Mouse (Mus musculus) MEL (cell line): ENCODE measurements around the gene Cd70. TPM values are rescaled to one million over a fixed set of nuclear protein-coding genes. Genes with fewer than 3 reads are reported as not detected.

Experiments
- DNase-seq: peaks from one replicate; pipeline ENCODE4 v3.0.0; 2011; ENCODE audit warnings: low read depth, low spot score
- H3K27ac ChIP-seq: 2 replicates; pipeline ENCODE4 v1.5.1; 2012; ENCODE audit warnings: low read depth, mild to moderate bottlenecking, control low read depth, low read length, moderate library complexity; ENCODE audit not compliant: control insufficient read depth
- H3K27me3 ChIP-seq, 2 experiments: fragments of 150-350 bp in 1 of 2; sonication (generic) in 1 of 2; 2 replicates each; pipeline ENCODE4 v1.6.1; 2012; ENCODE audit warnings: low read length in 2 of 2, mild to moderate bottlenecking in 2 of 2, improper control_type of control experiment in 1 of 2, moderate library complexity in 1 of 2; ENCODE audit not compliant: insufficient read depth in 2 of 2, control insufficient read depth in 1 of 2
- H3K36me3 ChIP-seq, 2 experiments: 2 replicates each; pipeline ENCODE4 v1.6.1; 2012 to 2014; ENCODE audit warnings: low read length in 2 of 2, improper control_type of control experiment in 1 of 2, inconsistent platforms in 1 of 2, mild to moderate bottlenecking in 1 of 2; ENCODE audit not compliant: insufficient read depth in 2 of 2, control insufficient read depth in 1 of 2
- H3K4me1 ChIP-seq, 2 experiments: fragments of 150-350 bp in 1 of 2; sonication (generic) in 1 of 2; 2 replicates each; pipeline ENCODE4 v1.6.1; 2012; ENCODE audit warnings: low read length in 2 of 2, improper control_type of control experiment in 1 of 2, mild to moderate bottlenecking in 1 of 2; ENCODE audit not compliant: insufficient read depth in 2 of 2, control insufficient read depth in 1 of 2
- H3K4me3 ChIP-seq, 2 experiments: fragments of 150-350 bp in 1 of 2; sonication (generic) in 1 of 2; 2 replicates each; pipeline ENCODE4 v1.5.1; 2012; ENCODE audit warnings: low read depth in 2 of 2, low read length in 2 of 2, mild to moderate bottlenecking in 2 of 2, moderate library complexity in 2 of 2, control low read depth in 1 of 2, improper control_type of control experiment in 1 of 2; ENCODE audit not compliant: control insufficient read depth in 1 of 2, insufficient read depth in 1 of 2
- H3K79me2 ChIP-seq: 2 replicates; pipeline ENCODE4 v1.6.1; 2012; ENCODE audit warnings: mild to moderate bottlenecking, low read length, moderate library complexity; ENCODE audit not compliant: control insufficient read depth, poor library complexity, insufficient read depth
- H3K9ac ChIP-seq: 2 replicates; pipeline ENCODE4 v1.6.1; 2012; ENCODE audit warnings: low read depth, mild to moderate bottlenecking, control low read depth, low read length, moderate library complexity; ENCODE audit not compliant: control insufficient read depth, poor library complexity, severe bottlenecking
- H3K9me3 ChIP-seq: fragments of 150-350 bp; sonication (generic); replicated peaks from 2 replicates; pipeline ENCODE4 v1.6.1; 2012; ENCODE audit warnings: mild to moderate bottlenecking, low read length, improper control_type of control experiment, moderate library complexity; ENCODE audit not compliant: insufficient read depth
- CTCF ChIP-seq, 3 experiments: IDR thresholded peaks in 2 of 3; conservative IDR thresholded peaks in 1 of 3; 2 replicates each; pipeline ENCODE4 v1.5.1; 2011 to 2012; ENCODE audit warnings: low read length in 3 of 3, low read depth in 2 of 3, mild to moderate bottlenecking in 2 of 3, improper control_type of control experiment in 1 of 3, inconsistent platforms in 1 of 3, mixed read lengths in 1 of 3, moderate library complexity in 1 of 3; ENCODE audit not compliant: control insufficient read depth in 1 of 3, insufficient read depth in 1 of 3, poor library complexity in 1 of 3, severe bottlenecking in 1 of 3
- E2F4 ChIP-seq: IDR thresholded peaks from 2 replicates; pipeline ENCODE4 v1.6.1; 2011; ENCODE audit warnings: low read depth, low read length, improper control_type of control experiment, borderline replicate concordance
- EP300 ChIP-seq, 2 experiments: IDR thresholded peaks; 2 replicates each; pipeline ENCODE4 v1.6.1; 2011; ENCODE audit warnings: improper control_type of control experiment in 2 of 2, low read length in 2 of 2, low read depth in 1 of 2, mild to moderate bottlenecking in 1 of 2
- GABPA ChIP-seq: IDR thresholded peaks from 2 replicates; pipeline ENCODE4 v1.6.1; 2012; ENCODE audit warnings: low read depth, mild to moderate bottlenecking, inconsistent platforms, low read length, improper control_type of control experiment, moderate library complexity
- GATA1 ChIP-seq: IDR thresholded peaks from 2 replicates; pipeline ENCODE4 v1.6.1; 2011; ENCODE audit warnings: low read depth, low read length, improper control_type of control experiment
- MXI1 ChIP-seq: IDR thresholded peaks from 2 replicates; pipeline ENCODE4 v1.6.1; 2011; ENCODE audit warnings: mild to moderate bottlenecking, low read depth, low read length, improper control_type of control experiment
- MYC ChIP-seq: IDR thresholded peaks from 2 replicates; pipeline ENCODE4 v1.6.1; 2011; ENCODE audit warnings: low read depth, mild to moderate bottlenecking, low read length, improper control_type of control experiment, moderate library complexity
- RAD21 ChIP-seq: IDR thresholded peaks from 2 replicates; pipeline ENCODE4 v1.6.1; 2011; ENCODE audit warnings: mild to moderate bottlenecking, low read depth, low read length, improper control_type of control experiment
- RCOR1 ChIP-seq: IDR thresholded peaks from 2 replicates; pipeline ENCODE4 v1.6.1; 2012; ENCODE audit warnings: low read depth, mild to moderate bottlenecking, inconsistent platforms, low read length, improper control_type of control experiment
- SIN3A ChIP-seq: IDR thresholded peaks from 2 replicates; pipeline ENCODE4 v1.6.1; 2012; ENCODE audit warnings: low read length, improper control_type of control experiment, inconsistent platforms
- SMC3 ChIP-seq: IDR thresholded peaks from 2 replicates; pipeline ENCODE4 v1.6.1; 2011; ENCODE audit warnings: low read depth, low read length, improper control_type of control experiment
- TAL1 ChIP-seq: IDR thresholded peaks from 2 replicates; pipeline ENCODE4 v1.6.1; 2012; ENCODE audit warnings: mild to moderate bottlenecking, inconsistent platforms, low read length, moderate library complexity, mixed read lengths
- TBP ChIP-seq: IDR thresholded peaks from 2 replicates; pipeline ENCODE4 v1.8.0; 2011; ENCODE audit warnings: low read depth, low read length, improper control_type of control experiment
- TCF12 ChIP-seq: IDR thresholded peaks from 2 replicates; pipeline ENCODE4 v1.6.1; 2014; ENCODE audit warnings: low read depth, mild to moderate bottlenecking, inconsistent platforms, low read length, improper control_type of control experiment, moderate library complexity
- ZC3H11A ChIP-seq: IDR thresholded peaks from 2 replicates; pipeline ENCODE4 v1.6.1; 2012; ENCODE audit warnings: low read depth, mild to moderate bottlenecking, inconsistent platforms, low read length, improper control_type of control experiment
- ZKSCAN1 ChIP-seq: IDR thresholded peaks from 2 replicates; pipeline ENCODE4 v1.6.1; 2012; ENCODE audit warnings: low read depth, mild to moderate bottlenecking, inconsistent platforms, low read length, improper control_type of control experiment, moderate library complexity
- polyA plus RNA-seq, 2 experiments: library from polyadenylated mRNA; stranded (reverse) in 1 of 2; unstranded in 1 of 2; fragments of >175 nt in 1 of 2; fragments of >200 nt in 1 of 2; gene quantifications; 2 replicates each; pipeline versions ENCODE4 v1.2.1 to v1.2.4; 2012; ENCODE audit warnings: low replicate concordance in 2 of 2, low read depth in 1 of 2; ENCODE audit not compliant: insufficient read length in 2 of 2, insufficient read depth in 1 of 2, missing spikeins in 1 of 2
- total RNA-seq: library from RNA; depleted of rRNA; stranded (reverse); fragments of 300-350 nt; gene quantifications from 2 replicates; pipeline ENCODE4 v1.2.3, GENCODE M21; 2012

The Cd70 gene
- total and polyA plus RNA-seq, 3 experiments, result not detected

GRCm38 (mm10) chr17:57185641-57186040 is 36.1 kb upstream of the Cd70 start:
- H3K4me3 ChIP-seq, result no peak overlapping the region
- no peaks in the 10 kb centered on the region for H3K27me3 ChIP-seq
- no peaks in the 10 kb centered on the region for H3K79me2 ChIP-seq
- H3K9me3 ChIP-seq, result no peaks in the 10 kb centered on the region
- no peak overlapping the region for H3K9ac ChIP-seq
- peak; percentile 75 for DNase-seq
- no peak overlapping the region for H3K27ac ChIP-seq
- peaks cover 3 to 25% of the 10 kb centered on the region in 2 experiments for H3K4me1 ChIP-seq
- peaks cover 0 to 17% of the 10 kb centered on the region in 2 experiments; a peak in 2 of 4 replicates for H3K36me3 ChIP-seq
- peak; percentile 18; the same call in 1 of the 2 replicates for TF ChIP-seq GATA1
- no peak for TF ChIP-seq ZKSCAN1
- TF ChIP-seq EP300 (IDR thresholded peaks at IDR 0.05; ENCODE audit: low read depth in 1 of 2, low read length in 2 of 2), result 0 out of 4 replicates have a peak, but pooled peaks of 1 of the 2 experiments have one; percentile 22
- TF ChIP-seq SMC3, result 0 out of 2 replicates have a peak, but pooled peaks have one; percentile 17
- TF ChIP-seq TBP, result peak; percentile 63; the same call in 1 of the 2 replicates

- Histone ChIP-seq H3K4me1 (peaks cover 0 to 8% of the 10 kb centered on the region in 2 experiments; a peak in 2 of 4 replicates), H3K27ac (no peak overlapping the region), H3K9ac (no peak overlapping the region), H3K27me3 (no peaks in the 10 kb centered on the region), H3K79me2 (no peaks in the 10 kb centered on the region), H3K36me3 (peaks cover 0 to under 1% of the 10 kb centered on the region in 2 experiments; a peak in 1 of 4 replicates), H3K9me3 (no peaks in the 10 kb centered on the region), H3K4me3 (no peak overlapping the region)
- DNase-seq, result no peak
- no peak for TF ChIP-seq GATA1
Observed at GRCm38 (mm10) chr17:57182871-57183270, 33.3 kb upstream of the Cd70 start.

DNA sequence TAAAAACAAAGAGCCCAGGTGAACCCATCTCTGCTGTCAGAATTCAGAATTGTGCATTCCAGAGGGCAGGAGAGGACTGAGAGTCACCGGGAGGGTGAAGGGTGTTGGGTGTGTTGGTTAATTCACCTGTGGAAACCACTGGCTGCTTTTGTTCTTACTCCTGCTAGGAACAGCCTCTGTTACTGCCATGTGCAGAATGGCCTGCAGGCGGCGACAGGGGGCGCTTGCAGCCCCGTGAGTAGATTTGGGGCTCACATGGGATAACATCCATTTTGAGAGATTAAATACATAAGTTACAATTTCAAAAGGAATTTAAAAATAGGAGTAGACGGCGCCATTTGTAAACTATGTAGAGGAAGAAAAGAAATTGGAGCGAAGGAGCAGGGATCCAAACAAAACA is 30.8 kb upstream of the Cd70 start:
- Histone ChIP-seq H3K9me3 (no peaks in the 10 kb centered on the region), H3K36me3 (no peaks in the 10 kb centered on the region), H3K27ac (no peak overlapping the region), H3K79me2 (no peaks in the 10 kb centered on the region), H3K27me3 (no peaks in the 10 kb centered on the region), H3K4me1 (peaks cover 0 to under 1% of the 10 kb centered on the region in 2 experiments; a peak in 1 of 4 replicates), H3K9ac (no peak overlapping the region), H3K4me3 (no peak overlapping the region)
- TF ChIP-seq SMC3 (peak; percentile 82), RCOR1 (no peak), TCF12 (no peak), MYC (peak; percentile 54; the same call in 1 of the 2 replicates), MXI1 (no peak), RAD21 (peak; percentile 54), EP300 (IDR thresholded peaks at IDR 0.05; ENCODE audit: low read depth in 1 of 2, low read length in 2 of 2) (no peak), CTCF (IDR thresholded peaks at IDR 0.05 in 2 of 3, conservative IDR thresholded peaks at IDR 0.05 in 1 of 3; ENCODE audit: control insufficient read depth in 1 of 3, insufficient read depth in 1 of 3, low read depth in 2 of 3, low read length in 3 of 3, poor library complexity in 1 of 3, severe bottlenecking in 1 of 3) (peak; percentile 65 to 91 (median 78)), SIN3A (no peak), ZC3H11A (peak; percentile 44), E2F4 (no peak), TAL1 (no peak), GABPA (no peak)
- peak; percentile 70 for DNase-seq
